ENCODE assay signal across 8 mouse cellular contexts in genomic region chr5:24587200-24587577, GRCm38 (mm10). TPM values are rescaled to one million over a fixed set of nuclear protein-coding genes. Genes with fewer than 3 reads are reported as not detected.
A peak's percentile ranks its signal among the peaks of the same experiment; 100 is the strongest.
DNase-seq lines count a peak whose midpoint lies in the region; ATAC-seq and TF ChIP-seq lines count a peak whose summit lies in the region.

No protein-coding gene starts in this region.

- peak; percentile 4 for ATAC-seq in Patski
- ATAC-seq in limb, embryonic 14.5 days (ENCODE audit: low FRiP score, low read depth), result no peak
- ATAC-seq in stomach, embryonic 15.5 days (ENCODE audit: insufficient read depth, low FRiP score, low read depth), result no peak

- POLR2A ChIA-PET in Patski (lab: Charles Lee), result interaction anchor here (1.0 to 1.5 kb wide), 4 partner anchors 10 to 162 kb away, joined by 3 to 5 read pairs (median 4); partner anchors contain the start of gene Abcf2

- TF ChIP-seq POLR2A in lung, adult 2 months (IDR thresholded peaks at IDR 0.05; ENCODE audit: borderline replicate concordance, extremely low read depth, low read depth, low read length), result no peak
- TF ChIP-seq POLR2A in limb, embryonic 14.5 days (IDR thresholded peaks at IDR 0.05; ENCODE audit: borderline replicate concordance, extremely low read depth, insufficient read depth, insufficient read length), result no peak

- in situ Hi-C loops in Patski (cut with MboI; ENCODE audit: low pct_unique_long_range_greater_than_20kb), result no loop called here

- no peaks in the 10 kb centered on the region for H3K9me3 ChIP-seq in forebrain, embryonic 10.5 days
- no peaks in the 10 kb centered on the region for H3K9me3 ChIP-seq in limb, embryonic 14.5 days (ENCODE audit: control insufficient read depth, low read length)
- no peaks in the 10 kb centered on the region for H3K9me3 ChIP-seq in stomach, embryonic 15.5 days

- no peak for TF ChIP-seq CTCF in lung, adult 2 months (IDR thresholded peaks at IDR 0.05; ENCODE audit: insufficient read depth, low read length)
- no peak for TF ChIP-seq CTCF in Patski (IDR thresholded peaks at IDR 0.05)

- WGBS in lung, adult 2 months, result 9% methylated on average over 4 of the region's 4 CpGs
- 32% methylated on average over 4 of the region's 4 CpGs for WGBS in forebrain, embryonic 10.5 days
- WGBS in limb, embryonic 14.5 days, result 23% methylated on average over 4 of the region's 4 CpGs
- WGBS in stomach, embryonic 15.5 days, result 21% methylated on average over 4 of the region's 4 CpGs

- DNase-seq in lung, adult 2 months, result no peak
- no peak for DNase-seq in lung, postnatal 36 days
- no peak for DNase-seq in Patski (ENCODE audit: low read depth, low spot score)
- DNase-seq in forebrain, embryonic 10.5 days (ENCODE audit: extremely low spot score, low spot score), result no peak
- DNase-seq in limb, embryonic 14.5 days (ENCODE audit: low spot score), result no peak
- no peak for DNase-seq in spleen, adult 12 weeks (ENCODE audit: low spot score)
- DNase-seq in testis, postnatal 10 days (ENCODE audit: low spot score), result no peak

- H3K9ac ChIP-seq in limb, embryonic 14.5 days (ENCODE audit: low read depth, low read length, severe bottlenecking), result peak overlapping the region; percentile 75
- peak overlapping the region; percentile 63 for H3K9ac ChIP-seq in stomach, embryonic 15.5 days

- H3K36me3 ChIP-seq in forebrain, embryonic 10.5 days (replicated peaks), result peaks cover 43% of the 10 kb centered on the region
- peaks cover 39% of the 10 kb centered on the region for H3K36me3 ChIP-seq in limb, embryonic 14.5 days (ENCODE audit: control insufficient read depth, insufficient read depth, low read length)
- peaks cover 20% of the 10 kb centered on the region for H3K36me3 ChIP-seq in stomach, embryonic 15.5 days

- peaks cover 3% of the 10 kb centered on the region; the same call in 1 of the 2 replicates for H3K4me1 ChIP-seq in lung, adult 2 months (ENCODE audit: control insufficient read depth, insufficient read depth, low read length)
- H3K4me1 ChIP-seq in forebrain, embryonic 10.5 days, result peaks cover 45% of the 10 kb centered on the region
- peaks cover 16% of the 10 kb centered on the region for H3K4me1 ChIP-seq in limb, embryonic 14.5 days (ENCODE audit: control insufficient read depth, insufficient read depth, low read length)
- H3K4me1 ChIP-seq in stomach, embryonic 15.5 days, result peaks cover 27% of the 10 kb centered on the region

- peak overlapping the region; percentile 79 for H3K4me3 ChIP-seq in lung, adult 2 months (replicated peaks; ENCODE audit: extremely low read depth, low read depth, low read length)
- H3K4me3 ChIP-seq in forebrain, embryonic 10.5 days, result peak overlapping the region; percentile 95
- peak overlapping the region; percentile 76 for H3K4me3 ChIP-seq in limb, embryonic 14.5 days (replicated peaks; ENCODE audit: low read length)
- H3K4me3 ChIP-seq in stomach, embryonic 15.5 days (replicated peaks), result peak overlapping the region; percentile 80

- H3K4me2 ChIP-seq in limb, embryonic 14.5 days (replicated peaks; ENCODE audit: low read depth, low read length, severe bottlenecking), result peak overlapping the region; percentile 74
- peak overlapping the region; percentile 81 for H3K4me2 ChIP-seq in stomach, embryonic 15.5 days

- H3K27ac ChIP-seq in forebrain, embryonic 10.5 days, result peak overlapping the region; percentile 88
- H3K27ac ChIP-seq in limb, embryonic 14.5 days (replicated peaks; ENCODE audit: low read depth, low read length), result 0 out of 2 replicates have a peak overlapping the region, but pooled peaks have one; percentile 61
- no peak overlapping the region for H3K27ac ChIP-seq in stomach, embryonic 15.5 days

- CTCF ChIA-PET in Patski (lab: Charles Lee), result interaction anchor here (7.2 kb wide), 1 partner anchor 9 kb away, joined by 49 read pairs; no protein-coding TSS in a partner anchor

- no peaks in the 10 kb centered on the region for H3K27me3 ChIP-seq in Patski
- H3K27me3 ChIP-seq in forebrain, embryonic 10.5 days (ENCODE audit: poor library complexity, severe bottlenecking), result peaks cover 23% of the 10 kb centered on the region
- H3K27me3 ChIP-seq in limb, embryonic 14.5 days (ENCODE audit: control insufficient read depth, insufficient read depth, low read length), result no peaks in the 10 kb centered on the region
- no peaks in the 10 kb centered on the region for H3K27me3 ChIP-seq in stomach, embryonic 15.5 days (replicated peaks)

RNA-seq across cellular contexts. Expression of gene Chpf2, which starts 0.6 kb away (rescaled TPM):
- 39.3 and 47.2 TPM in 2 replicates for polyA plus RNA-seq in lung, adult 2 months (2012; rRNA removed)
- 52.0 TPM for polyA plus RNA-seq in Patski (2021)
- 15.1 and 16.0 TPM in 2 replicates for polyA plus RNA-seq in forebrain, embryonic 10.5 days (2016; fragmentation: Nextera tagmentation; extraction: Ambion mirVana)
- 56.2 and 57.0 TPM in 2 replicates for polyA plus RNA-seq in limb, embryonic 14.5 days (2012; rRNA removed)
- polyA plus RNA-seq in limb, embryonic 14.5 days (2014; fragmentation: Nextera tagmentation; extraction: Ambion mirVana), result 21.3 and 23.1 TPM in 2 replicates
- polyA plus RNA-seq in stomach, embryonic 15.5 days (2015; fragmentation: Nextera tagmentation; extraction: Ambion mirVana), result 18.6 and 21.2 TPM in 2 replicates

RNA-seq across cellular contexts. Expression of gene Abcf2, which starts 9.9 kb away (rescaled TPM):
- 43.6 and 48.7 TPM in 2 replicates for polyA plus RNA-seq in lung, adult 2 months (2012; rRNA removed)
- polyA plus RNA-seq in Patski (2021), result 110 TPM
- polyA plus RNA-seq in forebrain, embryonic 10.5 days (2016; fragmentation: Nextera tagmentation; extraction: Ambion mirVana), result 193 and 197 TPM in 2 replicates
- polyA plus RNA-seq in limb, embryonic 14.5 days (2012; rRNA removed), result 81.0 and 82.5 TPM in 2 replicates
- polyA plus RNA-seq in limb, embryonic 14.5 days (2014; fragmentation: Nextera tagmentation; extraction: Ambion mirVana), result 94.3 TPM in 2 replicates
- polyA plus RNA-seq in stomach, embryonic 15.5 days (2015; fragmentation: Nextera tagmentation; extraction: Ambion mirVana), result 85.9 and 90.0 TPM in 2 replicates

RNA-seq across cellular contexts. Expression of gene 4931409K22Rik, which starts 30.6 kb away (rescaled TPM):
- polyA plus RNA-seq in lung, adult 2 months (2012; rRNA removed), result not detected in 2 replicates
- polyA plus RNA-seq in Patski (2021), result not detected
- 0.06 TPM in 1 of 2 replicates, not detected in the other for polyA plus RNA-seq in forebrain, embryonic 10.5 days (2016; fragmentation: Nextera tagmentation; extraction: Ambion mirVana)
- 0.35 and 0.51 TPM in 2 replicates for polyA plus RNA-seq in limb, embryonic 14.5 days (2012; rRNA removed)
- 0.12 and 0.17 TPM in 2 replicates for polyA plus RNA-seq in limb, embryonic 14.5 days (2014; fragmentation: Nextera tagmentation; extraction: Ambion mirVana)
- 0.14 and 0.24 TPM in 2 replicates for polyA plus RNA-seq in stomach, embryonic 15.5 days (2015; fragmentation: Nextera tagmentation; extraction: Ambion mirVana)

RNA-seq across cellular contexts. Expression of gene Smarcd3, which starts 37.0 kb away (rescaled TPM):
- 21.3 and 22.2 TPM in 2 replicates for polyA plus RNA-seq in lung, adult 2 months (2012; rRNA removed)
- polyA plus RNA-seq in Patski (2021), result 64.3 TPM
- 34.7 and 39.7 TPM in 2 replicates for polyA plus RNA-seq in forebrain, embryonic 10.5 days (2016; fragmentation: Nextera tagmentation; extraction: Ambion mirVana)
- 91.5 and 93.6 TPM in 2 replicates for polyA plus RNA-seq in limb, embryonic 14.5 days (2012; rRNA removed)
- 52.7 and 59.6 TPM in 2 replicates for polyA plus RNA-seq in limb, embryonic 14.5 days (2014; fragmentation: Nextera tagmentation; extraction: Ambion mirVana)
- 22.2 and 25.1 TPM in 2 replicates for polyA plus RNA-seq in stomach, embryonic 15.5 days (2015; fragmentation: Nextera tagmentation; extraction: Ambion mirVana)

RNA-seq across cellular contexts. Expression of gene Asb10, which starts 46.4 kb away (rescaled TPM):
- polyA plus RNA-seq in lung, adult 2 months (2012; rRNA removed), result 2.2 and 4.9 TPM in 2 replicates
- polyA plus RNA-seq in Patski (2021), result not detected
- polyA plus RNA-seq in forebrain, embryonic 10.5 days (2016; fragmentation: Nextera tagmentation; extraction: Ambion mirVana), result 0.09 and 0.15 TPM in 2 replicates
- 2.7 and 3.8 TPM in 2 replicates for polyA plus RNA-seq in limb, embryonic 14.5 days (2012; rRNA removed)
- 0.62 and 1.1 TPM in 2 replicates for polyA plus RNA-seq in limb, embryonic 14.5 days (2014; fragmentation: Nextera tagmentation; extraction: Ambion mirVana)
- 0.32 and 0.57 TPM in 2 replicates for polyA plus RNA-seq in stomach, embryonic 15.5 days (2015; fragmentation: Nextera tagmentation; extraction: Ambion mirVana)
